Mouse (Mus musculus) stomach, embryonic 14.5 days (tissue): ENCODE measurements around the gene Magi1. TPM values are rescaled to one million over a fixed set of nuclear protein-coding genes. Genes with fewer than 3 reads are reported as not detected.

Experiments used
- ATAC-seq: fragments of 200-750 bp; cut with Nextera tagmentation; 2 replicates; pipeline ENCODE4 v1.8.0; 2017; ENCODE audit warnings: low read depth, moderate TSS enrichment; ENCODE audit not compliant: insufficient number of reproducible peaks, insufficient read depth, low FRiP score
- H3K27ac ChIP-seq: fragments of 300-500 bp; sonication (generic); 2 replicates; pipeline ENCODE4 v1.5.1; 2014; ENCODE audit warnings: mild to moderate bottlenecking, low read length, moderate library complexity, mixed read lengths
- H3K27me3 ChIP-seq: fragments of 300-500 bp; sonication (generic); 2 replicates; pipeline ENCODE4 v1.6.1; 2014; ENCODE audit warnings: low read length, control low read depth, mixed read lengths; ENCODE audit not compliant: control insufficient read depth, insufficient read depth
- H3K36me3 ChIP-seq: fragments of 300-500 bp; sonication (generic); 2 replicates; pipeline ENCODE4 v1.6.1; 2014; ENCODE audit warnings: mild to moderate bottlenecking, control low read depth, low read length, moderate library complexity, mixed read lengths; ENCODE audit not compliant: control insufficient read depth, insufficient read depth
- H3K4me1 ChIP-seq: fragments of 300-500 bp; sonication (generic); 2 replicates; pipeline ENCODE4 v1.6.1; 2014; ENCODE audit warnings: low read length, control low read depth, mixed read lengths; ENCODE audit not compliant: control insufficient read depth, insufficient read depth
- H3K4me2 ChIP-seq: fragments of 300-500 bp; sonication (generic); replicated peaks from 2 replicates; pipeline ENCODE4 v1.6.1; 2014; ENCODE audit warnings: low read depth, low read length, control low read depth
- H3K4me3 ChIP-seq: fragments of 300-500 bp; sonication (generic); 2 replicates; pipeline ENCODE4 v1.5.1; 2014; ENCODE audit warnings: low read depth, low read length, control low read depth
- H3K9ac ChIP-seq: fragments of 300-500 bp; sonication (generic); replicated peaks from 2 replicates; pipeline ENCODE4 v1.6.1; 2014; ENCODE audit warnings: low read depth, mild to moderate bottlenecking, control low read depth, low read length, moderate library complexity, mixed read lengths
- H3K9me3 ChIP-seq: fragments of 300-500 bp; sonication (generic); 2 replicates; pipeline ENCODE4 v1.6.1; 2016; ENCODE audit warnings: low read depth, low read length, control low read depth; ENCODE audit not compliant: control insufficient read depth
- WGBS: fragments of 180-500 bp; shearing (Covaris S2); extraction: QIAGEN DNeasy Blood & Tissue Kit; methylation state at CpG from one replicate; pipeline ENCODE4 v1.1.7; 2014; 5-methylcytosine and 5-hydroxymethylcytosine counted together
- polyA plus RNA-seq: library from polyadenylated mRNA; unstranded; fragments of >200 nt; fragmentation: Nextera tagmentation; extraction: Ambion mirVana; gene quantifications from 2 replicates; pipeline ENCODE4 v1.2.1, GENCODE M21; 2014

Gene Magi1
- polyA plus RNA-seq, 1 experiment from 2014 or later, result 15.0 TPM

GRCm38 (mm10) chr6:94154854-94155601 lies 128.7 kb downstream of the Magi1 start:
- Histone ChIP-seq H3K27ac (no peak overlapping the region; the same call in 1 of the 2 replicates), H3K4me3 (no peak overlapping the region), H3K9ac (no peak overlapping the region), H3K4me1 (peaks cover 12% of the 10 kb centered on the region), H3K9me3 (no peaks in the 10 kb centered on the region), H3K4me2 (no peak overlapping the region), H3K36me3 (no peaks in the 10 kb centered on the region), H3K27me3 (no peaks in the 10 kb centered on the region)
- ATAC-seq, result no peak
- WGBS, result 54% methylated on average over 3 of the region's 3 CpGs

GRCm38 (mm10) chr6:94152881-94153280 lies 130.8 kb downstream of the Magi1 start:
- no peaks in the 10 kb centered on the region for H3K36me3 ChIP-seq
- no peak overlapping the region for H3K9ac ChIP-seq
- peaks cover 12% of the 10 kb centered on the region; the same call in 1 of the 2 replicates for H3K4me1 ChIP-seq
- WGBS, result 80% methylated on average over 9 of the region's 9 CpGs
- no peaks in the 10 kb centered on the region for H3K9me3 ChIP-seq
- no peak for ATAC-seq
- H3K27me3 ChIP-seq, result no peaks in the 10 kb centered on the region
- H3K4me3 ChIP-seq, result no peak overlapping the region
- no peak overlapping the region for H3K27ac ChIP-seq
- H3K4me2 ChIP-seq, result no peak overlapping the region

GRCm38 (mm10) chr6:94150876-94151275 lies 132.8 kb downstream of the Magi1 start:
- H3K27me3 ChIP-seq, result no peaks in the 10 kb centered on the region
- no peak overlapping the region for H3K9ac ChIP-seq
- 30% methylated on average over 4 of the region's 4 CpGs for WGBS
- peaks cover 24% of the 10 kb centered on the region for H3K4me1 ChIP-seq
- no peak for ATAC-seq
- no peaks in the 10 kb centered on the region for H3K36me3 ChIP-seq
- no peaks in the 10 kb centered on the region for H3K9me3 ChIP-seq
- no peak overlapping the region for H3K4me2 ChIP-seq
- no peak overlapping the region for H3K27ac ChIP-seq
- H3K4me3 ChIP-seq, result no peak overlapping the region

GRCm38 (mm10) chr6:94149800-94150199 lies 133.9 kb downstream of the Magi1 start:
- H3K27ac ChIP-seq, result no peak overlapping the region

GRCm38 (mm10) chr6:94146206-94146493 lies 137.6 kb downstream of the Magi1 start:
- Histone ChIP-seq H3K9ac (no peak overlapping the region), H3K9me3 (no peaks in the 10 kb centered on the region), H3K4me2 (no peak overlapping the region), H3K36me3 (no peaks in the 10 kb centered on the region), H3K27ac (no peak overlapping the region; the same call in 1 of the 2 replicates), H3K27me3 (no peaks in the 10 kb centered on the region), H3K4me3 (no peak overlapping the region), H3K4me1 (peaks cover 24% of the 10 kb centered on the region)
- no peak for ATAC-seq
- WGBS, result 20% methylated on average over 1 of the region's 1 CpGs

More at GRCm38 (mm10) chr6:94149800-94150199, 133.9 kb downstream of the Magi1 start:
- Histone ChIP-seq H3K9me3 (no peaks in the 10 kb centered on the region), H3K9ac (no peak overlapping the region), H3K4me3 (no peak overlapping the region), H3K4me1 (peaks cover 26% of the 10 kb centered on the region), H3K36me3 (no peaks in the 10 kb centered on the region), H3K4me2 (no peak overlapping the region), H3K27me3 (no peaks in the 10 kb centered on the region)
- WGBS, result 55% methylated on average over 2 of the region's 2 CpGs
- no peak for ATAC-seq

- Histone ChIP-seq H3K4me3 (no peak overlapping the region), H3K27me3 (no peaks in the 10 kb centered on the region), H3K4me2 (no peak overlapping the region), H3K36me3 (no peaks in the 10 kb centered on the region), H3K9ac (no peak overlapping the region), H3K9me3 (no peaks in the 10 kb centered on the region), H3K4me1 (peaks cover 24% of the 10 kb centered on the region), H3K27ac (peak overlapping the region; percentile 2; the same call in 1 of the 2 replicates)
- 88% methylated on average over 8 of the region's 8 CpGs for WGBS
- no peak for ATAC-seq
Measured at GRCm38 (mm10) chr6:94145430-94146205, 138.1 kb downstream of the Magi1 start.

- no peak for ATAC-seq
- H3K4me3 ChIP-seq, result no peak overlapping the region
- H3K9ac ChIP-seq, result no peak overlapping the region
- 77% methylated on average over 2 of the region's 2 CpGs for WGBS
- no peaks in the 10 kb centered on the region for H3K27me3 ChIP-seq
- H3K9me3 ChIP-seq, result no peaks in the 10 kb centered on the region
- H3K4me2 ChIP-seq, result no peak overlapping the region
- H3K36me3 ChIP-seq, result no peaks in the 10 kb centered on the region
- H3K27ac ChIP-seq, result no peak overlapping the region
- H3K4me1 ChIP-seq, result peaks cover 15% of the 10 kb centered on the region
Measured at GRCm38 (mm10) chr6:94142493-94142892, 141.2 kb downstream of the Magi1 start.

- no peaks in the 10 kb centered on the region for H3K27me3 ChIP-seq
- H3K36me3 ChIP-seq, result no peaks in the 10 kb centered on the region
- no peak overlapping the region for H3K4me3 ChIP-seq
- H3K4me2 ChIP-seq, result no peak overlapping the region
- peaks cover 10% of the 10 kb centered on the region for H3K4me1 ChIP-seq
- H3K9me3 ChIP-seq, result no peaks in the 10 kb centered on the region
- ATAC-seq, result no peak
- H3K9ac ChIP-seq, result no peak overlapping the region
- no peak overlapping the region for H3K27ac ChIP-seq
- WGBS, result 30% methylated on average over 2 of the region's 2 CpGs
Measured at GRCm38 (mm10) chr6:94141496-94141895, 142.2 kb downstream of the Magi1 start.
